Mouse (Mus musculus) embryonic facial prominence, embryonic 14.5 days (tissue): ENCODE measurements around the gene Sim2. TPM values are rescaled to one million over a fixed set of nuclear protein-coding genes. Genes with fewer than 3 reads are reported as not detected.

ENCODE experiments used
- ATAC-seq: fragments of 200-750 bp; cut with Nextera tagmentation; 2 replicates; pipeline ENCODE4 v1.8.0; 2017; ENCODE audit warnings: low read depth, moderate number of reproducible peaks, moderate TSS enrichment
- DNase-seq: peaks from one replicate; pipeline ENCODE4 v3.0.0-alpha.2; 2015; ENCODE audit warnings: low spot score
- H3K27ac ChIP-seq: fragments of 300-500 bp; sonication (generic); replicated peaks from 2 replicates; pipeline ENCODE4 v1.5.1; 2014; ENCODE audit warnings: low read depth, mild to moderate bottlenecking, low read length, moderate library complexity
- H3K27me3 ChIP-seq: fragments of 300-500 bp; sonication (generic); replicated peaks from 2 replicates; pipeline ENCODE4 v1.6.1; 2014; ENCODE audit warnings: low read length; ENCODE audit not compliant: control insufficient read depth, insufficient read depth
- H3K36me3 ChIP-seq: fragments of 300-500 bp; sonication (generic); 2 replicates; pipeline ENCODE4 v1.6.1; 2014; ENCODE audit warnings: low read length, mixed read lengths; ENCODE audit not compliant: control insufficient read depth, insufficient read depth
- H3K4me1 ChIP-seq: fragments of 300-500 bp; sonication (generic); 2 replicates; pipeline ENCODE4 v1.6.1; 2014; ENCODE audit warnings: antibody characterized with exemption, low read length; ENCODE audit not compliant: control insufficient read depth, insufficient read depth
- H3K4me2 ChIP-seq: fragments of 300-500 bp; sonication (generic); 2 replicates; pipeline ENCODE4 v1.6.1; 2014; ENCODE audit warnings: low read depth, mild to moderate bottlenecking, low read length, moderate library complexity, mixed read lengths
- H3K4me3 ChIP-seq: fragments of 300-500 bp; sonication (generic); 2 replicates; pipeline ENCODE4 v1.5.1; 2014; ENCODE audit warnings: low read depth, mild to moderate bottlenecking, low read length
- H3K9ac ChIP-seq: fragments of 300-500 bp; sonication (generic); 2 replicates; pipeline ENCODE4 v1.6.1; 2014; ENCODE audit warnings: low read depth, mild to moderate bottlenecking, low read length, moderate library complexity, mixed read lengths
- H3K9me3 ChIP-seq: fragments of 300-500 bp; sonication (generic); 2 replicates; pipeline ENCODE4 v1.6.1; 2016; ENCODE audit warnings: low read length; ENCODE audit not compliant: control insufficient read depth
- WGBS: fragments of 180-500 bp; shearing (Covaris S2); extraction: QIAGEN DNeasy Blood & Tissue Kit; methylation state at CpG from one replicate; pipeline ENCODE4 v1.1.7; 2014; 5-methylcytosine and 5-hydroxymethylcytosine counted together
- polyA plus RNA-seq: library from polyadenylated mRNA; unstranded; fragments of >200 nt; fragmentation: Nextera tagmentation; extraction: Ambion mirVana; gene quantifications from 2 replicates; pipeline ENCODE4 v1.2.1, GENCODE M21; 2014

The Sim2 gene
- polyA plus RNA-seq, 1 experiment from 2014 or later = 3.6 TPM

DNA sequence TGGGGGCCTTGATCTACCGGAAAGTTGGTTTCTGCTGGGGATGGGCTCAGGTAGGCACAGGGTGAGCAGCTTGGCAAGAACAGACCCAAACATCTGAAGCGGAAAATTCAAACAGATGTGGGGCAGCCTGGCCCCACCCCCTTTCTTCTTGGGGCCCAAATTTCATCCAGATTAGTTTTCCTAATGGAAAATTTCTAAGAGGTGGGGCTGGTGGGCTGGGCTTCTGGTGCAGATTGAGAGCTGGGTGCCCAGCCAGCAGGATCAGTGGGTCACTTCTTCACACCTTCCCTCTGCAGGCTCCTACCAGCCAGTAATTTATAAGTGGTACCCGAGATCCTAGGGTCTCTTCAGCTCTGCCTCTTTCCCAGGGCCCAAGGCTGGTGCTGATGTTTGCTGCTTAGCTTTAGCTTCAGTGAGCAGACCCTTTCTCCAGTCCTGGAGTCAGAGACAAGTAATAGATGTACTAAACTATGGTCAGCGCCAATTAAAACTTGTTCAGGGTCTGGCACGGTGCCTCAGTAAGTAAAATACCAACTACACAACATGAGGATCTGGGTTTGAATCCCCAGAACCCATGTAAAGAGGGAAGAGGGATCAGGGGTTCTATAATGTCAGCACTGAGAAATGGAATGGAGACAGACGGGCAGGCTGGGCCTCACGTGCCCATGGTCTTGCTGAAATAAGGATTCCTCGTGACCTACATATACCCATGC, 2.6 kb upstream of the Sim2 start:
- Histone ChIP-seq H3K36me3 (no peaks in the 10 kb centered on the region), H3K4me3 (no peak overlapping the region), H3K27ac (no peak overlapping the region), H3K9me3 (no peaks in the 10 kb centered on the region), H3K4me1 (peaks cover 9% of the 10 kb centered on the region; the same call in 1 of the 2 replicates), H3K27me3 (peaks cover 99% of the 10 kb centered on the region), H3K4me2 (no peak overlapping the region), H3K9ac (no peak overlapping the region)
- ATAC-seq (no peak), DNase-seq (no peak)
- WGBS = 14% methylated on average over 8 of the region's 8 CpGs

DNA sequence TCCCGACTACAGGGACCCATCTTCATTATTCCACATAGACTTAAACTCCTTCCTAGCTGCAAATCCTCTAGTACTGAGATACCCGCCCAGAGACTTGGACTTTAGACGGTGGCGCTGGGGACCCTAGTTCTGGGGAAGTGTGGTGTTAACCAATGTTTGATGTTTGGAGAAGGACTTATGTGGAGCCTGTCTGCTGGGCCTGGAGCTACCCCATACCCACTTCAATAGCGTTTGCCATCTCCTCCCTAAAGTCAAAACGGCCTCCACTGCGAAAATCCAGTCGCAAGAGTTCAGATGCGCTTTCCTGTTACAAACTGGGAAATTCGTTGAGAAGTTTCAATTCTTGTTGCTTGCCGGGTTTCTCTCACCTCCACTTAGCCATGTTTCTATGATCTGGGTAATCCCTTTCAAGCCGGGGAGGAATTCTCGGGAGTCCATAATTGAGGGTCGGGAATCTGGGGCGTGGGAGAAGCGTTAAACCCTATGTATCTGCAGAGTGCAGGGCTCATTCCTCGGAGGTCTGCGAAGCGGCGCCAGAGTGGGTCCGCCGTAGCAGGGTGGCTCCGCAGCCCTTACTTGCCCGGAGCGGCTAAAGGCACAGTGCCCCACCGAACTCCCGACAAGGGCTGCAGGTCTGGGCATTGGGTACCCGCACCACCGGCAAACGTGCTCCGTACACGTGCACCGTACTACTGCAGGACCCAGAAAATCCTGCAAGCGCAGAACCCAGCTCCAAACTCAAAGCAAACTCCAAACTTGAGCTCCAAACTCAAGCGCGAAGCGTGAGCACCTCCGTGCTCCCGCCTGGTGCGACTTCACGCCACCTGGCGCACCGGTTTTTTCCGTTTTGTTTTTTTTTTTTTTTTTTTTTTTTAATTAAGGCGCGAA, 1.5 kb upstream of the Sim2 start:
- peak overlapping the region; percentile 71 for H3K4me2 ChIP-seq
- DNase-seq (no peak), ATAC-seq (no peak)
- peaks cover 9% of the 10 kb centered on the region; the same call in 1 of the 2 replicates for H3K4me1 ChIP-seq
- peaks cover 99% of the 10 kb centered on the region for H3K27me3 ChIP-seq
- H3K4me3 ChIP-seq = peak overlapping the region; percentile 46; the same call in 1 of the 2 replicates
- H3K9me3 ChIP-seq = no peaks in the 10 kb centered on the region
- peak overlapping the region; percentile 35; the same call in 1 of the 2 replicates for H3K9ac ChIP-seq
- H3K27ac ChIP-seq = no peak overlapping the region
- 4% methylated on average over 41 of the region's 46 CpGs for WGBS
- H3K36me3 ChIP-seq = no peaks in the 10 kb centered on the region

DNA sequence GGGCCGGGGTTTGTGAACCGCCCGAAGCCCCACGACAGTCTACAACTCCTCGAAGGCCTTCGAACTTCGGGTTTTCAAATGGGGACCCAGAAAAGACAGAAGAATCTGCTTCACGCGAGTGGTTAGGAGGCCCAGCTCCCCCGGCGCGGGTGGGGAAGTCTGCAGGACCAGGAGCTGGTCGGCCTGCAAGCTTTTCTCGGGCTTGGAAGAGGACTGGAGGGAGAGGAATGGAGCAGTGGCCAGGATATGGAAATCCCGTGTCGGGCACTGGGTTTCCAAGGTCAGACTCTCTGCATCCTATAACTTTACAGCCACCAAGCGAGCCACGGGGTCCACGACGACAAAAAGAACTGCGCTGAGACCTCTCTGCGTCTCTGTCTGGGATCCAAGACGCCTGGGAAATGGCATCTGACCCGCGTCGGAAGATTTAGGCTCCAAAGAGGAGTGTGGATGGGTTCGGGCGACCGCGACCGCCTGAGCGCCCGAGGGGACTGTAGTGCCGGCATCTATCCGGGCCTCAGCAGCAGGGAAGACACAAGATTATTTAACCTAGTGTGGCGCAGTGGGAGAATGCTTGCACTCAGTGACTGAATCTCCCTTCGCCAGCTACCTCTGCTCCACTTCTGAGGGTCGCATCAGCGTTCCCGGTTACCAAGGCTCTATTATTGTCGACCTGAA, 744 bp upstream of the Sim2 start:
- Histone ChIP-seq H3K36me3 (no peaks in the 10 kb centered on the region), H3K27me3 (peaks cover 99% of the 10 kb centered on the region), H3K27ac (no peak overlapping the region), H3K4me1 (peaks cover 9% of the 10 kb centered on the region; the same call in 1 of the 2 replicates), H3K4me2 (peak overlapping the region; percentile 71), H3K4me3 (peak overlapping the region; percentile 46; the same call in 1 of the 2 replicates), H3K9ac (peak overlapping the region; percentile 5; the same call in 1 of the 2 replicates), H3K9me3 (no peaks in the 10 kb centered on the region)
- DNase-seq (no peak), ATAC-seq (no peak)
- WGBS = 2% methylated on average over 40 of the region's 41 CpGs

DNA sequence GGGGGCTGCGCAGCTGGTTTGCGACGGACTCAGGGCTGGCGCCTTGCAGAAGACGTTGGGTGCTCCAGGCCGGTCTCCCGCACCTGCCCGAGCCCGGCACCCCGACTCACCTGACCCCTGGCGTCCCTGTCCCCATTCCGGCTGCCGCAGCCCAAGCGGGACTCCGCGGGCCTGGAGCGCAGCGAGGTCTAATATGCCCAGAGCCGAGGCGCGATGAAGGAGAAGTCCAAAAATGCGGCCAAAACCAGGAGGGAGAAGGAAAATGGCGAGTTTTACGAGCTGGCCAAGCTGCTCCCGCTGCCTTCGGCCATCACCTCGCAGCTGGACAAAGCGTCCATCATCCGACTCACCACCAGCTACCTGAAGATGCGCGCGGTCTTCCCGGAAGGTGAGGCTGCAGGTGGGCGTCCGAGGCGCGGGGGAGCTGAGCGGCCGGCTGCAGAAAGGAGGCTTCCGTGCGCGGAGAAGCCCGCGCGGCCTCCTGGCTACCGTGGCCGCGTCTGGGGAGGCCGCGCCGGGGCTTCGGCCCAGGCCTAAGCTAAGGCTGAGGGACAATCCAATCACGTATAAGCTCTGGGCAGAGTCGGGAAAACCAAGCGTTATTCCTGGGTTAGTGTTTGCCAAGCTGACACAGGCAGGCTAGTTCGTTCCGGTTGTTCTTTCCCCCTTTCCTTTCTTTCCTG, 1.0 kb downstream of the Sim2 start:
- H3K4me1 ChIP-seq = peaks cover 9% of the 10 kb centered on the region; the same call in 1 of the 2 replicates
- ATAC-seq (no peak), DNase-seq (no peak)
- 1% methylated on average over 38 of the region's 57 CpGs for WGBS
- peaks cover 99% of the 10 kb centered on the region for H3K27me3 ChIP-seq
- H3K27ac ChIP-seq = no peak overlapping the region
- no peaks in the 10 kb centered on the region for H3K36me3 ChIP-seq
- H3K4me3 ChIP-seq = peak overlapping the region; percentile 46
- no peaks in the 10 kb centered on the region for H3K9me3 ChIP-seq
- peak overlapping the region; percentile 71 for H3K4me2 ChIP-seq
- peak overlapping the region; percentile 61 for H3K9ac ChIP-seq

DNA sequence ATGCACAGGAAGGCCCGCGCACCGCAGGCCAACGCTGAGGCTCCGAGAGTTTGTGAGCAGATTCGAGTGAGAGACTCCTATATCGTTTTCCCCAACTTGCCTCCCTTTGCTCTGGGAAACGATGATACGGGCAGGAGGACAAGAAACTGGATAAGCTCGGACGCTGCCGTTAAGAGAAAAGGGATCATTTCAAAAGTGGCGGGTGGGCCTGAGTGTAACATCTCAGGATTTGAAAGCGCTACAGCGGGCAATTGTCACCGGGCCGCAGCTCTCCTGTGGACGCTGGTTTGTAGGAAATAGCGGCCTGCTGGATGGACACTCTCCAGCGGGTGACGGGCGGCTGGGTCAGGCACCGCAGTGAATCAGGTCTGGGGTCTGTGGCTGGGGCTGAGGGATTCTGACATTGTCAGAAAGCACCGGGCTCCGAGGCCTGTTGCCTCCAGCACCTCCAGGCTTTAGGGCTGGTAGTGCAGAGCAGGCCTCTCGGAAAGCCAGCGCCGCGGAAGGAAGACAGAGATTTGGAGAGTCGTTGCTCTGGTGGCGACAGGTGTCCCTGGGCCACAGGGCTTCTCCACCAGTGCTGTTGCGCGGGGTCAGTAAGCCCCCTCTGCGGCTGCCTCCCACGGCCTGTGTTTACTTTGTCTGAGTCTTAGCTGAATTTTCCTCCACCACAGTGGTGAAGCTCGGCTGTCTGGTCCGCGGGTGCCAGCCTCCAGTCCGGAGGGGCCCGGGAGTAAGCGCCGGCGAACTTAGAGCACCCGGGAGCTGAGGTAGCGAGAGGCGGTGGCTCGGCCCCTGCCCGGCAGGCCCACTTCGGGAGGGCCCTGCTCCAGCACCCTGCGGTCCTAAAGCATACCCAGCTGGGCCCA, 2.2 kb downstream of the Sim2 start:
- H3K4me2 ChIP-seq = peak overlapping the region; percentile 36; the same call in 1 of the 2 replicates
- no peaks in the 10 kb centered on the region for H3K36me3 ChIP-seq
- no peak for DNase-seq
- no peaks in the 10 kb centered on the region for H3K9me3 ChIP-seq
- ATAC-seq = no peak
- no peak overlapping the region for H3K27ac ChIP-seq
- WGBS = 3% methylated on average over 43 of the region's 50 CpGs
- peak overlapping the region; percentile 55 for H3K9ac ChIP-seq
- peaks cover 99% of the 10 kb centered on the region for H3K27me3 ChIP-seq
- peak overlapping the region; percentile 31 for H3K4me3 ChIP-seq
- peaks cover 9% of the 10 kb centered on the region; the same call in 1 of the 2 replicates for H3K4me1 ChIP-seq

DNA sequence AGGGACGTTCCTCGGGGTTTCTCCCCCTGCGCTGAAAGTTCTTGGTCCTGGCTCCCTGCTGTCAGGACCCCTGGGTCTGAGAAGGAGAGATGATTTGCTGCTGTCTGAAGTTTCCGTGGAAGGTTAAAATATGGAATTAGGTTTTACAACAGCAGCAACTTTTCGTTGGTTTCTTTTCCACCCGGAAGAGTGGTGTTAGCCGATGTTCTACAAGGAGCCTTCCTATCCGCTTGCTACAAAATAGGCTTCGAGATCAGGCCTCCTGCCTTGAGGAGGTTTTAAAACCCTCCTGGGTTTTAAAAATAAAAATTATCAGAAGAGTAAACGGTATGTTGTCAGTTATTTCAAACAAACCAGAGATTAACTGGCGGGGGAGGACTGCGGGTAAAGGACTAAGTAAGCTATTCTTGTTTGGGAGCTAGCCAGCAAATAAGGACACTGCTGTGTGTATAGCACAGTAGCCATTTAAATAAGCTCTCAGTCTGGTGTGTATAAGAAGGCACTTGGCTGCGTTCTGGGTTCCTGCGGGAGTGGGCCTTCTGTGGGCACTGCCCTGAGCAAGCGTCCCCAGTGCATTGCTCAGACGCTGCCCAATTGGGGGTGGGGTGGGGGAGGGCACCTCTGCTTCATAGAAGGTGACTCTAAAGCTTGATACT, 3.0 kb downstream of the Sim2 start:
- no peak overlapping the region for H3K27ac ChIP-seq
- peak overlapping the region; percentile 55; the same call in 1 of the 2 replicates for H3K9ac ChIP-seq
- WGBS = 9% methylated on average over 14 of the region's 16 CpGs
- H3K27me3 ChIP-seq = peaks cover 99% of the 10 kb centered on the region
- ATAC-seq = no peak
- H3K36me3 ChIP-seq = no peaks in the 10 kb centered on the region
- peaks cover 9% of the 10 kb centered on the region; the same call in 1 of the 2 replicates for H3K4me1 ChIP-seq
- H3K4me2 ChIP-seq = peak overlapping the region; percentile 36; the same call in 1 of the 2 replicates
- H3K4me3 ChIP-seq = peak overlapping the region; percentile 31
- no peaks in the 10 kb centered on the region for H3K9me3 ChIP-seq
- DNase-seq = no peak

DNA sequence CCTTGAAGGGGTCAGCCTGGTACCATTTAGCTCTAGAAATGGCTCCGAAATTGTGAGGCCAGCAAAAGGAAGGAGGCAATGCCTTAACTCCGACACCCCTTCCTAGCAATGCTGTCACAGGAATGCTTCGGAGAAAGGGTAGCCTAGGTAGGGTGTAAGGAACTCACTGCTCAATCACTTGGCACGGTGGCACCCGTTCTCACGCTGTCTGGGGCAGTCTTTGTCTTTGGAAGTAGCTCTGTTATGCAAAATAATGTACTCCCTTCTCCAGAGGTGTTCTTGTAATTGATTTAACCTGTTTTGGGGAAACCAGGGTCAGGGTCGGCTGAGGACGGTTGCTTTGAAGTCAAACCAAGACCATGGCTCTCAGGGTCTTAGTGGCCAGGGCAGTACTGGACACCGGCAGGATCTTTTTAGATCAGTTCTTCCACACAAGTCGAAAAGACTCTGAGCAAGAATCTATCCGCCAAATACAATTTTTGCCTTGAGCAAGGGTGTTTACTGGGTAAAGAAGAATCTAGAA, 3.6 kb downstream of the Sim2 start:
- no peak overlapping the region for H3K27ac ChIP-seq
- peaks cover 99% of the 10 kb centered on the region for H3K27me3 ChIP-seq
- 0 out of 2 replicates have a peak overlapping the region, but pooled peaks have one; percentile 25 for H3K9ac ChIP-seq
- DNase-seq = no peak
- H3K36me3 ChIP-seq = no peaks in the 10 kb centered on the region
- peaks cover 9% of the 10 kb centered on the region; the same call in 1 of the 2 replicates for H3K4me1 ChIP-seq
- ATAC-seq = no peak
- peak overlapping the region; percentile 31 for H3K4me3 ChIP-seq
- peak overlapping the region; percentile 36; the same call in 1 of the 2 replicates for H3K4me2 ChIP-seq
- 7% methylated on average over 11 of the region's 11 CpGs for WGBS
- no peaks in the 10 kb centered on the region for H3K9me3 ChIP-seq
